Mouse (Mus musculus): ENCODE results near the gene Pacsin3. TPM values are rescaled to one million over a fixed set of nuclear protein-coding genes. Genes with fewer than 3 reads are reported as not detected.

The Pacsin3 gene
- total and polyA plus RNA-seq, 3 experiments: 0.16 to 0.33 TPM; not detected in 1

DNA sequence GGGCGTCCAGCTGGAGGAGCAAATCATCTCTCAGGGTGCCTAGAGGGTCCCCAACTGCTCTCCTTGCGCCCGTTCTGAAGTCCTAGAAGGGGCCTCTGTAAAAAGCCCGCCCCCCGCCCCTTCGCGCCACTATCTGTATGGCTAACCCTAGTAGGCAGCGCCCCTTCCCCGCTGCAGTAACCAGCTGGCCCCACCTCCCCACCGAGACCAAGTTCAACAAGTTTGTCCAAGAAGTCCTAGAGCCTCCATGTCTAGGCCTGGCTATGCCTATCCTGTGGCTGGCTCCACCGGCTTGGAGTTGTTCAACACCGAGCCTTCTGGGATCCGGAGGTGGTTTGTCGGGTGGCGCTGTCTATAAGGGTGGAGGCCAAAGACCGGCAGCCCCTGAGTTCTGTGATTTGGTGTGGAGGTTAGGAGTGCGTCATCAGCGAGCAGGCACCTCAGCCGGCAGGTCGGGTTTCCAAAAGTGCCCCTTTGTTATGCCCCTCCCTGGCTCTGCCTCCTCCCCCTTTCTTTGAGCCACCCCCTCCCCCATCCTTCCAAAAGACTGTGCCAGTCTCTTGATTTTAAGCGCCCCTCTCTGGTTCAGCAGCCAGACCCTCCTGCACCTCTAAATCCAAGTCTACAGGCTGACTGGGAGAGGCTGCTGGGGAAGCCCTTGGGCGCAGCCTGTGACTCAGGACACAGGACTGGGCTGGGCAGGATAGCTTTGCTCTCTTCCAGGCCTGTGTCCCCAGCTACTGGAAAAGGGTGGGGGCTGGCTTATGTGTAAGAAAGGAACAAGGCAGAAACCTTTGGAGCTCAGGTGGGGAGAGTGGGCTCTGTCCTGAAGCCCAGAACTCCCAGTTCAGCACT is 1.6 kb downstream of the Pacsin3 start:
- Histone ChIP-seq H3K4me1 (ENCODE audit: insufficient read depth, low read depth, low read length) (peaks cover 29% of the 10 kb centered on the region), H3K9me3 (replicated peaks) (no peaks in the 10 kb centered on the region), H3K27me3 (ENCODE audit: insufficient read depth, low read length) (peaks cover 92% of the 10 kb centered on the region), H3K4me3 (ENCODE audit: low read depth, low read length) (peak overlapping the region; percentile 69), H3K36me3 (replicated peaks) (no peaks in the 10 kb centered on the region)
- TF ChIP-seq POLR2AphosphoS5 (IDR thresholded peaks at IDR 0.05; ENCODE audit: insufficient replicate concordance, low read depth, low read length) (no peak), GATA1 (IDR thresholded peaks at IDR 0.05; ENCODE audit: borderline replicate concordance, low read length) (no peak), TAL1 (conservative IDR thresholded peaks at IDR 0.05; ENCODE audit: low read depth, low read length) (no peak), GATA2 (IDR thresholded peaks at IDR 0.05; ENCODE audit: borderline replicate concordance, low read depth, low read length) (no peak), CTCF (IDR thresholded peaks at IDR 0.05; ENCODE audit: low read depth, low read length) (no peak)
- DNase-seq (ENCODE audit: low spot score) (no peak), ATAC-seq (ENCODE audit: extremely low read depth, insufficient number of reproducible peaks, low FRiP score, poor library complexity, severe bottlenecking) (no peak)

- H3K9me3 ChIP-seq (replicated peaks): no peaks in the 10 kb centered on the region
- no peak overlapping the region for H3K4me3 ChIP-seq (ENCODE audit: low read depth, low read length)
- H3K27me3 ChIP-seq (ENCODE audit: insufficient read depth, low read length): peaks cover 91% of the 10 kb centered on the region
- DNase-seq (ENCODE audit: low spot score) (no peak), ATAC-seq (ENCODE audit: extremely low read depth, insufficient number of reproducible peaks, low FRiP score, poor library complexity, severe bottlenecking) (no peak)
- H3K36me3 ChIP-seq (replicated peaks): no peaks in the 10 kb centered on the region
- peaks cover 24% of the 10 kb centered on the region for H3K4me1 ChIP-seq (ENCODE audit: insufficient read depth, low read depth, low read length)
- TF ChIP-seq CTCF (IDR thresholded peaks at IDR 0.05; ENCODE audit: low read depth, low read length) (no peak), GATA2 (IDR thresholded peaks at IDR 0.05; ENCODE audit: borderline replicate concordance, low read depth, low read length) (no peak), GATA1 (IDR thresholded peaks at IDR 0.05; ENCODE audit: borderline replicate concordance, low read length) (no peak), TAL1 (conservative IDR thresholded peaks at IDR 0.05; ENCODE audit: low read depth, low read length) (no peak), POLR2AphosphoS5 (IDR thresholded peaks at IDR 0.05; ENCODE audit: insufficient replicate concordance, low read depth, low read length) (no peak)
Observed at GRCm38 (mm10) chr2:91258054-91258453, 2.3 kb downstream of the Pacsin3 start.

DNA sequence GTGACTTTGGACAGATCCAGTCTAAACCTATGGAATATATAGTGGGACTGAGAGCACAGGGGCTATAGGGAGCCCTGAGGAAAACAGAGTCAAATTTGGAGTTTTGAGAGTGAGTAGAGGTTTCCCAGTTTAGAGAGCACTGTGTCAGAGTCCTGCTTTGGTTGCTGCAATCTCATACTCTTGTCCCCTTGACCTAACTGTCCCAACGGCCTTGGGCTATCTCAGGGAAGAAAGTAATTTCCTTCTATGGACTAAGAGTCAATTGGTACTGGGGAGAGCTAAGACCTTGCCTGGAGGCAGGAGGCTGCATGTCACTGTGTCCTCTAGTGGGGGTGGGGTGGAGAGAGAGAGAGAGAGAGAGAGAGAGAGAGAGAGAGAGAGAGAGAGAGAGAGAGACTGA is 3.1 kb downstream of the Pacsin3 start:
- DNase-seq (ENCODE audit: low spot score) (no peak), ATAC-seq (ENCODE audit: extremely low read depth, insufficient number of reproducible peaks, low FRiP score, poor library complexity, severe bottlenecking) (no peak)
- Histone ChIP-seq H3K9me3 (replicated peaks) (no peaks in the 10 kb centered on the region), H3K4me1 (ENCODE audit: insufficient read depth, low read depth, low read length) (peaks cover 26% of the 10 kb centered on the region), H3K27me3 (ENCODE audit: insufficient read depth, low read length) (peaks cover 84% of the 10 kb centered on the region), H3K36me3 (replicated peaks) (no peaks in the 10 kb centered on the region), H3K4me3 (ENCODE audit: low read depth, low read length) (no peak overlapping the region)
- TF ChIP-seq POLR2AphosphoS5 (IDR thresholded peaks at IDR 0.05; ENCODE audit: insufficient replicate concordance, low read depth, low read length) (no peak), GATA2 (IDR thresholded peaks at IDR 0.05; ENCODE audit: borderline replicate concordance, low read depth, low read length) (no peak), CTCF (IDR thresholded peaks at IDR 0.05; ENCODE audit: low read depth, low read length) (no peak), TAL1 (conservative IDR thresholded peaks at IDR 0.05; ENCODE audit: low read depth, low read length) (no peak), GATA1 (IDR thresholded peaks at IDR 0.05; ENCODE audit: borderline replicate concordance, low read length) (no peak)

- Histone ChIP-seq H3K27me3 (ENCODE audit: insufficient read depth, low read length) (peaks cover 77% of the 10 kb centered on the region), H3K9me3 (replicated peaks) (no peaks in the 10 kb centered on the region), H3K4me3 (ENCODE audit: low read depth, low read length) (no peak overlapping the region), H3K4me1 (ENCODE audit: insufficient read depth, low read depth, low read length) (peaks cover 33% of the 10 kb centered on the region), H3K36me3 (replicated peaks) (no peaks in the 10 kb centered on the region)
- DNase-seq (ENCODE audit: low spot score) (no peak), ATAC-seq (ENCODE audit: extremely low read depth, insufficient number of reproducible peaks, low FRiP score, poor library complexity, severe bottlenecking) (no peak)
- no peak for TF ChIP-seq CTCF (IDR thresholded peaks at IDR 0.05; ENCODE audit: low read depth, low read length)
- no peak for TF ChIP-seq POLR2AphosphoS5 (IDR thresholded peaks at IDR 0.05; ENCODE audit: insufficient replicate concordance, low read depth, low read length)
- TF ChIP-seq TAL1 (conservative IDR thresholded peaks at IDR 0.05; ENCODE audit: low read depth, low read length): no peak
- TF ChIP-seq GATA2 (IDR thresholded peaks at IDR 0.05; ENCODE audit: borderline replicate concordance, low read depth, low read length): no peak
- TF ChIP-seq GATA1 (IDR thresholded peaks at IDR 0.05; ENCODE audit: borderline replicate concordance, low read length): no peak
Observed at GRCm38 (mm10) chr2:91259493-91259892, 3.7 kb downstream of the Pacsin3 start.

- ATAC-seq (ENCODE audit: extremely low read depth, insufficient number of reproducible peaks, low FRiP score, poor library complexity, severe bottlenecking) (no peak), DNase-seq (ENCODE audit: low spot score) (no peak)
- Histone ChIP-seq H3K4me1 (ENCODE audit: insufficient read depth, low read depth, low read length) (peaks cover 43% of the 10 kb centered on the region), H3K4me3 (ENCODE audit: low read depth, low read length) (peak overlapping the region; percentile 81), H3K36me3 (replicated peaks) (peaks cover 30% of the 10 kb centered on the region), H3K9me3 (replicated peaks) (no peaks in the 10 kb centered on the region), H3K27me3 (ENCODE audit: insufficient read depth, low read length) (peaks cover 33% of the 10 kb centered on the region)
- TF ChIP-seq GATA1 (IDR thresholded peaks at IDR 0.05; ENCODE audit: borderline replicate concordance, low read length) (no peak), CTCF (IDR thresholded peaks at IDR 0.05; ENCODE audit: low read depth, low read length) (no peak), GATA2 (IDR thresholded peaks at IDR 0.05; ENCODE audit: borderline replicate concordance, low read depth, low read length) (no peak), POLR2AphosphoS5 (IDR thresholded peaks at IDR 0.05; ENCODE audit: insufficient replicate concordance, low read depth, low read length) (no peak)
Observed at GRCm38 (mm10) chr2:91263692-91264660, 8.2 kb downstream of the Pacsin3 start.
